Mouse (Mus musculus) kidney, adult 2 months (tissue): ENCODE measurements at regions not wholly inside any gene's neighbourhood (a gene's known extent, or its start where the extent isn't known, plus 50 kb on each side); places are given as distances from the start of the nearest gene placed in this dataset.

ENCODE experiments used
- CTCF ChIP-seq: fragments of 200-500 bp; conservative IDR thresholded peaks from 2 replicates; pipeline ENCODE4 v1.5.1; 2011; ENCODE audit warnings: low read depth, mild to moderate bottlenecking, control low read depth, low read length, moderate library complexity, mixed read lengths; ENCODE audit not compliant: insufficient read depth, insufficient read length
- POLR2A ChIP-seq: fragments of 200-500 bp; IDR thresholded peaks from one replicate; pipeline ENCODE4 v1.6.1; 2011; ENCODE audit warnings: low read depth, low read length, control low read depth

GRCm38 (mm10) chr9:116460022-116460421 lies 284.9 kb upstream of the Tgfbr2 start:
- TF ChIP-seq POLR2A (no peak), CTCF (no peak)
